Mouse (Mus musculus) ES-E14 (cell line): ENCODE data around the gene Ube2q1.

Experiments used
- HCFC1 ChIP-seq: IDR thresholded peaks from 2 replicates; pipeline ENCODE4 v1.6.1; 2012; ENCODE audit warnings: low read length, inconsistent platforms, borderline replicate concordance; ENCODE audit not compliant: insufficient read depth
- MAFK ChIP-seq: IDR thresholded peaks from 2 replicates; pipeline ENCODE4 v1.6.1; 2014; ENCODE audit warnings: mild to moderate bottlenecking, low read depth, low read length, inconsistent platforms; ENCODE audit not compliant: insufficient read depth
- ZNF384 ChIP-seq: IDR thresholded peaks from 2 replicates; pipeline ENCODE4 v1.6.1; 2012; ENCODE audit warnings: low read depth, low read length, inconsistent platforms

- no peak for TF ChIP-seq MAFK
- TF ChIP-seq HCFC1, result no peak
- no peak for TF ChIP-seq ZNF384
Observed at GRCm38 (mm10) chr3:89784991-89785753, 11.8 kb downstream of the Ube2q1 start.
